Mouse (Mus musculus): ENCODE results near the gene Gm49378. TPM values are rescaled to one million over a fixed set of nuclear protein-coding genes. Genes with fewer than 3 reads are reported as not detected.

Gene Gm49378
- polyA plus RNA-seq (2012; rRNA removed) = 3.5 and 4.7 TPM in 2 replicates

GRCm38 (mm10) chr14:55637795-55638194 is at the start of gene Gm49378:
Gene Gm49378, minus strand, starts transcription at chr14:55637895.
- no peak for DNase-seq (ENCODE audit: low read depth)

GRCm38 (mm10) chr14:55682118-55682493 is 44.4 kb upstream of the Gm49378 start:
- DNase-seq (ENCODE audit: low read depth) = no peak

- DNase-seq (ENCODE audit: low read depth) = peak; percentile 50
Measured at GRCm38 (mm10) chr14:55681160-55682117, 43.7 kb upstream of the Gm49378 start, which contains the start of gene Tinf2. Gene Tinf2, minus strand, starts transcription at chr14:55681820.

GRCm38 (mm10) chr14:55677615-55678014 is 39.9 kb upstream of the Gm49378 start:
- DNase-seq (ENCODE audit: low read depth) = no peak

- DNase-seq (ENCODE audit: low read depth) = no peak
Measured at GRCm38 (mm10) chr14:55672741-55673060, 35.0 kb upstream of the Gm49378 start.

GRCm38 (mm10) chr14:55671833-55672740 is 34.4 kb upstream of the Gm49378 start, which contains the start of the genes Gmpr2 and Nedd8:
Gene Gmpr2, plus strand, starts transcription at chr14:55671941.
Gene Nedd8, minus strand, starts transcription at chr14:55672124.
- peak; percentile 93 for DNase-seq (ENCODE audit: low read depth)

GRCm38 (mm10) chr14:55671486-55671832 is 33.8 kb upstream of the Gm49378 start:
- no peak for DNase-seq (ENCODE audit: low read depth)

GRCm38 (mm10) chr14:55660636-55661035 is 22.9 kb upstream of the Gm49378 start:
- DNase-seq (ENCODE audit: low read depth) = no peak

- DNase-seq (ENCODE audit: low read depth) = peak; percentile 28
Measured at GRCm38 (mm10) chr14:55659960-55660573, 22.4 kb upstream of the Gm49378 start, which contains the start of gene Mdp1. Gene Mdp1, minus strand, starts transcription at chr14:55660508.

- DNase-seq (ENCODE audit: low read depth) = no peak
Measured at GRCm38 (mm10) chr14:55658011-55658410, 20.3 kb upstream of the Gm49378 start.

GRCm38 (mm10) chr14:55656935-55657334 is 19.2 kb upstream of the Gm49378 start:
- no peak for DNase-seq (ENCODE audit: low read depth)

- no peak for DNase-seq (ENCODE audit: low read depth)
Measured at GRCm38 (mm10) chr14:55651528-55651927, 13.8 kb upstream of the Gm49378 start.

GRCm38 (mm10) chr14:55649884-55650283 is 12.2 kb upstream of the Gm49378 start, which contains the start of gene Tssk4:
Gene Tssk4, plus strand, starts transcription at chr14:55650184.
- no peak for DNase-seq (ENCODE audit: low read depth)

GRCm38 (mm10) chr14:55644261-55644888 is 6.7 kb upstream of the Gm49378 start:
- peak; percentile 22 for DNase-seq (ENCODE audit: low read depth)

- peak; percentile 34 for DNase-seq (ENCODE audit: low read depth)
Measured at GRCm38 (mm10) chr14:55643060-55643907, 5.6 kb upstream of the Gm49378 start, which contains the start of gene Tm9sf1. Gene Tm9sf1, minus strand, starts transcription at chr14:55643806.

- no peak for DNase-seq (ENCODE audit: low read depth)
Measured at GRCm38 (mm10) chr14:55642679-55643059, 5.0 kb upstream of the Gm49378 start.

- no peak for DNase-seq (ENCODE audit: low read depth)
Measured at GRCm38 (mm10) chr14:55641291-55641690, 3.6 kb upstream of the Gm49378 start.

GRCm38 (mm10) chr14:55640816-55641215 is 3.1 kb upstream of the Gm49378 start:
- DNase-seq (ENCODE audit: low read depth) = no peak

- peak; percentile 44 for DNase-seq (ENCODE audit: low read depth)
Measured at GRCm38 (mm10) chr14:55635523-55636007, 2.1 kb downstream of the Gm49378 start, which contains the start of gene Ipo4. Gene Ipo4, minus strand, starts transcription at chr14:55635957.
